Mouse (Mus musculus): Measurements from ENCODE around the gene Pla2g12a. TPM values are rescaled to one million over a fixed set of nuclear protein-coding genes. Genes with fewer than 3 reads are reported as not detected.
A peak's percentile ranks its signal among the peaks of the same experiment; 100 is the strongest.

Pla2g12a gene
- polyA plus RNA-seq, 1 experiment from 2014 or later = 31.6 TPM

DNA sequence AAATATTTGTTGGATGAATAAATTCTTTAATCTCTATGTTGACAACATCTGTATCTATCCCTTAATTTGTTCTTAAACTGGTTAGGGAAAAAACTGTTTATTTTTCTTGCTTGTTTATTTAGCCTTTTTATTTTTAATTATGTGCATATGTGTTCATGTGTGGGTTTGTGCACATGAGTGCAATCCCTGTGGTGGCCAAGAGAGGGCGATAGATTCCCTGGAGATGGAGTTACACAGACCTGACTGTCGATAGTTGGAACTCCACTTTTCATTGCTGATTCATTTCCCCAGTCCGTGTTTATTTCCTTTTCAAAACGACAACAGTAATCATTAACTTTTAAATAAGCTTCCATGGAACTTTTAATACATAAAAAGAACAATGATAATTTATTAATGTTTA, 54.0 kb downstream of the Pla2g12a start:
- Histone ChIP-seq H3K9ac (ENCODE audit: low read depth, low read length) (no peak overlapping the region), H3K4me3 (ENCODE audit: low read depth, low read length) (no peak overlapping the region), H3K27me3 (replicated peaks; ENCODE audit: control insufficient read depth, insufficient read depth, low read length) (no peaks in the 10 kb centered on the region), H3K36me3 (ENCODE audit: control insufficient read depth, insufficient read depth, low read length) (no peaks in the 10 kb centered on the region), H3K4me2 (ENCODE audit: low read depth, low read length) (no peak overlapping the region), H3K9me3 (ENCODE audit: control insufficient read depth, low read length) (no peaks in the 10 kb centered on the region), H3K27ac (replicated peaks; ENCODE audit: low read depth, low read length) (no peak overlapping the region), H3K4me1 (ENCODE audit: control insufficient read depth, insufficient read depth, low read length) (peaks cover under 1% of the 10 kb centered on the region; the same call in 1 of the 2 replicates)
- 52% methylated on average over 4 of the region's 4 CpGs for WGBS
- ATAC-seq (ENCODE audit: low read depth) = no peak
- no peak for DNase-seq (ENCODE audit: low spot score)

DNA sequence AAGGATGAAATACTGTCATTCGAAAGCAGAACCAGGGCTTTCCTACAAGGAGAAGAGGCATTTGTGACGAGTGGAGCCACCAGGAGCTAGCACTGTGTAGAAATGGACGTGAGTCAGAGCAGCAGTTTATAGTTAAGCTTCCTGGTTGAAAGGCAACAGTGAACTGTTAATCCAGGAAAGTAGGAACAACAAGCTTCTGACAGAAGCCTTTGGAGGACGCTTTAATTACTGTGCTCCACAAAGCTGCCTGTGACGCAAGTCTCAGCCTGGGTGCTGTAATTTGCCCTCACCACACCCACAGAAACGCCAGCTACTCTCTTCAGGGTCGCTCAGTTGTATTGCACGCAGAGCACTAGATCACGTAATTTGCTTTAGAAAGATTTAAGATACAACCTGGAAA, 58.2 kb downstream of the Pla2g12a start:
- H3K9me3 ChIP-seq (ENCODE audit: control insufficient read depth, low read length) = no peaks in the 10 kb centered on the region
- no peak overlapping the region for H3K4me3 ChIP-seq (ENCODE audit: low read depth, low read length)
- 55% methylated on average over 9 of the region's 9 CpGs for WGBS
- H3K27me3 ChIP-seq (replicated peaks; ENCODE audit: control insufficient read depth, insufficient read depth, low read length) = no peaks in the 10 kb centered on the region
- H3K4me1 ChIP-seq (ENCODE audit: control insufficient read depth, insufficient read depth, low read length) = peaks cover 8% of the 10 kb centered on the region; the same call in 1 of the 2 replicates
- peak; percentile 29 for DNase-seq (ENCODE audit: low spot score)
- ATAC-seq (ENCODE audit: low read depth) = no peak
- H3K27ac ChIP-seq (replicated peaks; ENCODE audit: low read depth, low read length) = no peak overlapping the region
- no peak overlapping the region for H3K4me2 ChIP-seq (ENCODE audit: low read depth, low read length)
- no peak overlapping the region for H3K9ac ChIP-seq (ENCODE audit: low read depth, low read length)
- no peaks in the 10 kb centered on the region for H3K36me3 ChIP-seq (ENCODE audit: control insufficient read depth, insufficient read depth, low read length)

DNA sequence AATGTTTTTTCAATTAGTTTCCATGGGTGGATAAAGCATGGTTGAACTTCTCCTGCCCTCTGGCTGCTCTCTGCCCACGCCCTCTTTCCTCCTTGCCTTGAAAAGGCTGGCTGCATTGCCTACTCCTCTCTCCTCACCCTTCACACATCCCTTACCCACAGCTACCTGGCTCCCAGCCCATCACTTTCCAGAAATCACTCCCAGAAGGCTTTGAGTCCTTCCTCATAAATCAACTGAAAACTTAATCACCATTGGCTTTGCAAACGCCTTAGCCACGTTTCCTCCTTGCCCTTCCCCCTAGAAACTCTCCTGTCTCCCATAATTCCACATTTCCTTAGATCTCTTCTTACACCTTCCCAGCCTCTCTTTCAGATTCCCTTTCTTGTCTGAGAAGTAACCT, 59.4 kb downstream of the Pla2g12a start:
- ATAC-seq (ENCODE audit: low read depth) (peak; percentile 26; the same call in 1 of the 2 replicates), DNase-seq (ENCODE audit: low spot score) (peak; percentile 33)
- Histone ChIP-seq H3K9me3 (ENCODE audit: control insufficient read depth, low read length) (no peaks in the 10 kb centered on the region), H3K4me3 (ENCODE audit: low read depth, low read length) (no peak overlapping the region), H3K4me1 (ENCODE audit: control insufficient read depth, insufficient read depth, low read length) (peaks cover 8% of the 10 kb centered on the region; the same call in 1 of the 2 replicates), H3K27me3 (replicated peaks; ENCODE audit: control insufficient read depth, insufficient read depth, low read length) (no peaks in the 10 kb centered on the region), H3K27ac (replicated peaks; ENCODE audit: low read depth, low read length) (no peak overlapping the region), H3K4me2 (ENCODE audit: low read depth, low read length) (no peak overlapping the region), H3K9ac (ENCODE audit: low read depth, low read length) (no peak overlapping the region), H3K36me3 (ENCODE audit: control insufficient read depth, insufficient read depth, low read length) (no peaks in the 10 kb centered on the region)
- WGBS = 38% methylated on average over 3 of the region's 3 CpGs

- WGBS = 60% methylated on average over 7 of the region's 7 CpGs
- ATAC-seq (ENCODE audit: low read depth) = no peak
Measured at GRCm38 (mm10) chr3:129939058-129939457, 60.7 kb downstream of the Pla2g12a start.

GRCm38 (mm10) chr3:129940780-129941179, 62.4 kb downstream of the Pla2g12a start:
- no peak overlapping the region for H3K4me2 ChIP-seq (ENCODE audit: low read depth, low read length)
- 87% methylated on average over 2 of the region's 2 CpGs for WGBS
- H3K36me3 ChIP-seq (ENCODE audit: control insufficient read depth, insufficient read depth, low read length) = no peaks in the 10 kb centered on the region
- no peaks in the 10 kb centered on the region for H3K27me3 ChIP-seq (replicated peaks; ENCODE audit: control insufficient read depth, insufficient read depth, low read length)
- no peak for DNase-seq (ENCODE audit: low spot score)
- H3K9me3 ChIP-seq (ENCODE audit: control insufficient read depth, low read length) = no peaks in the 10 kb centered on the region
- peaks cover 8% of the 10 kb centered on the region; the same call in 1 of the 2 replicates for H3K4me1 ChIP-seq (ENCODE audit: control insufficient read depth, insufficient read depth, low read length)
- no peak overlapping the region for H3K27ac ChIP-seq (replicated peaks; ENCODE audit: low read depth, low read length)
- H3K4me3 ChIP-seq (ENCODE audit: low read depth, low read length) = no peak overlapping the region
- H3K9ac ChIP-seq (ENCODE audit: low read depth, low read length) = no peak overlapping the region
- no peak for ATAC-seq (ENCODE audit: low read depth)

More at GRCm38 (mm10) chr3:129939058-129939457, 60.7 kb downstream of the Pla2g12a start:
- Histone ChIP-seq H3K4me3 (ENCODE audit: low read depth, low read length) (no peak overlapping the region), H3K9ac (ENCODE audit: low read depth, low read length) (no peak overlapping the region), H3K4me2 (ENCODE audit: low read depth, low read length) (no peak overlapping the region), H3K27ac (replicated peaks; ENCODE audit: low read depth, low read length) (no peak overlapping the region), H3K9me3 (ENCODE audit: control insufficient read depth, low read length) (no peaks in the 10 kb centered on the region), H3K27me3 (replicated peaks; ENCODE audit: control insufficient read depth, insufficient read depth, low read length) (no peaks in the 10 kb centered on the region), H3K36me3 (ENCODE audit: control insufficient read depth, insufficient read depth, low read length) (no peaks in the 10 kb centered on the region), H3K4me1 (ENCODE audit: control insufficient read depth, insufficient read depth, low read length) (peaks cover 8% of the 10 kb centered on the region; the same call in 1 of the 2 replicates)
- no peak for DNase-seq (ENCODE audit: low spot score)

- H3K4me1 ChIP-seq (ENCODE audit: control insufficient read depth, insufficient read depth, low read length) = peaks cover 8% of the 10 kb centered on the region; the same call in 1 of the 2 replicates
- H3K27ac ChIP-seq (replicated peaks; ENCODE audit: low read depth, low read length) = no peak overlapping the region
- H3K9me3 ChIP-seq (ENCODE audit: control insufficient read depth, low read length) = no peaks in the 10 kb centered on the region
- H3K4me3 ChIP-seq (ENCODE audit: low read depth, low read length) = no peak overlapping the region
- H3K9ac ChIP-seq (ENCODE audit: low read depth, low read length) = no peak overlapping the region
- H3K4me2 ChIP-seq (ENCODE audit: low read depth, low read length) = no peak overlapping the region
- no peak for ATAC-seq (ENCODE audit: low read depth)
- no peaks in the 10 kb centered on the region for H3K36me3 ChIP-seq (ENCODE audit: control insufficient read depth, insufficient read depth, low read length)
- H3K27me3 ChIP-seq (replicated peaks; ENCODE audit: control insufficient read depth, insufficient read depth, low read length) = no peaks in the 10 kb centered on the region
- WGBS = 84% methylated on average over 1 of the region's 1 CpGs
- DNase-seq (ENCODE audit: low spot score) = no peak
Measured at GRCm38 (mm10) chr3:129941291-129941690, 62.9 kb downstream of the Pla2g12a start.

- Histone ChIP-seq H3K9ac (ENCODE audit: low read depth, low read length) (no peak overlapping the region), H3K4me1 (ENCODE audit: control insufficient read depth, insufficient read depth, low read length) (no peaks in the 10 kb centered on the region), H3K36me3 (ENCODE audit: control insufficient read depth, insufficient read depth, low read length) (no peaks in the 10 kb centered on the region), H3K9me3 (ENCODE audit: control insufficient read depth, low read length) (no peaks in the 10 kb centered on the region), H3K4me3 (ENCODE audit: low read depth, low read length) (no peak overlapping the region), H3K27ac (replicated peaks; ENCODE audit: low read depth, low read length) (no peak overlapping the region), H3K27me3 (replicated peaks; ENCODE audit: control insufficient read depth, insufficient read depth, low read length) (no peaks in the 10 kb centered on the region), H3K4me2 (ENCODE audit: low read depth, low read length) (no peak overlapping the region)
- 66% methylated on average over 4 of the region's 4 CpGs for WGBS
- ATAC-seq (ENCODE audit: low read depth) (no peak), DNase-seq (ENCODE audit: low spot score) (no peak)
Measured at GRCm38 (mm10) chr3:129943813-129944212, 65.4 kb downstream of the Pla2g12a start.

Other genes starting within 250 kb of the Pla2g12a start
- 1.9 and 2.2 TPM in 2 replicates for gene Egf, start 123.3 kb upstream of the Pla2g12a start, polyA plus RNA-seq (2014; fragmentation: Nextera tagmentation; extraction: Ambion mirVana)
- gene Lrit3, start 74.6 kb upstream of the Pla2g12a start, polyA plus RNA-seq (2014; fragmentation: Nextera tagmentation; extraction: Ambion mirVana) = not detected in 2 replicates
- gene Rrh, start 56.0 kb upstream of the Pla2g12a start, polyA plus RNA-seq (2014; fragmentation: Nextera tagmentation; extraction: Ambion mirVana) = 0.31 TPM in 1 of 2 replicates, not detected in the other
- gene Gar1, start 47.2 kb upstream of the Pla2g12a start, polyA plus RNA-seq (2014; fragmentation: Nextera tagmentation; extraction: Ambion mirVana) = 38.9 and 41.9 TPM in 2 replicates
- gene Cfi, start 42.7 kb upstream of the Pla2g12a start, polyA plus RNA-seq (2014; fragmentation: Nextera tagmentation; extraction: Ambion mirVana) = 0.29 TPM in 2 replicates
- 53.3 and 55.5 TPM in 2 replicates for gene Casp6, start 22.8 kb downstream of the Pla2g12a start, polyA plus RNA-seq (2014; fragmentation: Nextera tagmentation; extraction: Ambion mirVana)
- gene Mcub, start 91.6 kb downstream of the Pla2g12a start, polyA plus RNA-seq (2014; fragmentation: Nextera tagmentation; extraction: Ambion mirVana) = 5.9 and 8.9 TPM in 2 replicates
- gene Sec24b, start 182.9 kb downstream of the Pla2g12a start, polyA plus RNA-seq (2014; fragmentation: Nextera tagmentation; extraction: Ambion mirVana) = 32.9 and 33.5 TPM in 2 replicates

All from embryonic facial prominence, embryonic 14.5 days (tissue).